Mouse (Mus musculus) Patski (cell line): ENCODE data around the gene Mcl1. TPM values are rescaled to one million over a fixed set of nuclear protein-coding genes. Genes with fewer than 3 reads are reported as not detected.

Source experiments
- ATAC-seq: fragments of 100-300 bp; one replicate; pipeline ENCODE4 v1.8.0; 2021
- CTCF ChIA-PET: fragments of 350-600 bp; sonication (Branson Sonifier 250); formaldehyde crosslinking; loops from one replicate; lab custom pipeline; 2022; ENCODE audit warnings: inconsistent platforms; lab: Charles Lee
- POLR2A ChIA-PET: fragments of 350-600 bp; sonication (Branson Sonifier 250); formaldehyde crosslinking; loops from one replicate; lab custom pipeline; 2022; ENCODE audit warnings: antibody characterized with exemption, inconsistent platforms; lab: Charles Lee
- DNase-seq: peaks from one replicate; pipeline ENCODE4 v3.0.0-alpha.2; 2011; ENCODE audit warnings: low read depth, low spot score
- H3K27me3 ChIP-seq: fragments of 371-371 bp; one replicate; pipeline ENCODE4 v1.5.1; 2021
- CTCF ChIP-seq: fragments of 100-300 bp; IDR thresholded peaks from one replicate; pipeline ENCODE4 v1.5.1; 2021
- in situ Hi-C: fragments of 300-500 bp; cut with MboI; formaldehyde crosslinking; loops from 3 replicates; pipeline ENCODE4 v1.11.1; 2018; ENCODE audit warnings: low pct_unique_long_range_greater_than_20kb, mixed read lengths
- polyA plus RNA-seq: library from polyadenylated mRNA; unstranded; gene quantifications from one replicate; pipeline ENCODE4 v1.2.3, GENCODE M21; 2021

Mcl1 gene
- polyA plus RNA-seq, 1 experiment from 2014 or later, result 169 TPM

DNA sequence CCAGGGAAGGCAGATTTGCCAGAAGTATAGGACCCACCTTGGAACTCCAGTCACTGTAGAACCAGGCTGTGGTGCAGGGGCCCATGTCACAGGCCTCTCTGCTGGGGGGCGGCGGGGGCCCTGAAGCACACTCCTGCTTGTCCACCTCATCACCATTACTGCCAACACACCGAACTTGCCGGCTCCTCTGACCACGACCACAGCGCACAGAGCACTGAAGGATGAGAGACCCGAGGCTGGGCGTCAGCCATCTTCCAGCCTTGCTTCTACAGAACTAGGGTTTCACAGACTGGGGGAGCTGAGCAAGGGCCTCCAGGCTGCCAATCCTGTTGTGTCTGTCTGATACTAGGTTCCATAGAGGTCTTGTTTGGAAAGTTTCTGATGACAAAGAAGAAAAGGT lies 21.0 kb downstream of the Mcl1 start:
- ChIA-PET CTCF (interaction anchor here (1.3 kb wide), 1 partner anchor 54 kb away, joined by 4 read pairs; no protein-coding TSS in a partner anchor), POLR2A (interaction anchor here (0.6 to 1.3 kb wide), 2 partner anchors 12 to 179 kb away, joined by 3 to 4 read pairs; no protein-coding TSS in a partner anchor)
- no peaks in the 10 kb centered on the region for H3K27me3 ChIP-seq
- in situ Hi-C loops, result no loop called here
- DNase-seq, result no peak
- no peak for TF ChIP-seq CTCF
- no peak for ATAC-seq

DNA sequence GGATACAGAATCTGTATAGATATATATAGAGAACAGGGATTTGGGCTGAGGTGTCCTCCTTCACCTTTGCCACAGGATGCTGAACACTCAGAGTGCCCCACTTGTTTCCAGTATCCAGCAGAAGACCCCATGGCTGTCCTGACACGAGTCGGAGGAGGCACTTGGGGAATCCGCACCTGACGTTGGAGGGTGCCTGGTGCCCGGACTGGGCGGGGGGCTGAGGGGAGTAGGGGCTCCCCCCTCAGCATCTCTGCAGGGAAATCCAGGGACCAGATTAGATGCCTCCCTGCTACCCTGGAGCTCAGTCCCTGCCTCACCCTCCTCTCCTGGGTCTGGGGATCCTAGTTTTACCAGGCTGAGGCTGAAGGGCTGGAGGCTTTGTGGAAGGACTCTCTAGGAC lies 22.1 kb downstream of the Mcl1 start:
- no peak for DNase-seq
- ChIA-PET CTCF (interaction anchor here (1.3 kb wide), 1 partner anchor 53 kb away, joined by 4 read pairs; no protein-coding TSS in a partner anchor), POLR2A (interaction anchor here (1.3 to 1.7 kb wide), 2 partner anchors 13 to 17 kb away, joined by 3 to 5 read pairs; no protein-coding TSS in a partner anchor)
- in situ Hi-C loops, result no loop called here
- H3K27me3 ChIP-seq, result no peaks in the 10 kb centered on the region
- ATAC-seq, result no peak
- TF ChIP-seq CTCF, result no peak

DNA sequence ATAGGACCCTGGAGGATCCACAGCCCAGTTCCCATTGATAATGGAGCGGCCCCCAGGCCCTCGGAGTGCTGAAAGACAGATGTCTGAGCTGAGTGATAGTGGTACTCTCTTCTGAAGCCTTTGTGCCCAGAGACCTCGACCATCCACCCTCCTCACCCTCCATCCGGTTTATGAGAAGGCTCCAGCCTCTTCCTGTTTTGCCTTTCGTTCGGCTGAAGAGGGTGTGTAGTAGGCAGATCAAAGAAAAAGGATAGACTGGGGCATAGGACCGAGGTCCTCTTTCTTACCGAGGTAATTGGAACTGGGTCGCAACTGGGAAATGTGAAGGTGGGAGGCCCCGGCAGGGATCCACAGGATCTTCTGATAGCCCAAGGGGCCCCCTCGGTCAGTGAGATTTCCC lies 22.8 kb downstream of the Mcl1 start:
- POLR2A ChIA-PET, result interaction anchor here (1.7 kb wide), 1 partner anchor 18 kb away, joined by 5 read pairs; no protein-coding TSS in a partner anchor
- ATAC-seq, result no peak
- H3K27me3 ChIP-seq, result no peaks in the 10 kb centered on the region
- CTCF ChIA-PET, result no interaction called here
- in situ Hi-C loops, result no loop called here
- TF ChIP-seq CTCF, result no peak
- DNase-seq, result no peak

DNA sequence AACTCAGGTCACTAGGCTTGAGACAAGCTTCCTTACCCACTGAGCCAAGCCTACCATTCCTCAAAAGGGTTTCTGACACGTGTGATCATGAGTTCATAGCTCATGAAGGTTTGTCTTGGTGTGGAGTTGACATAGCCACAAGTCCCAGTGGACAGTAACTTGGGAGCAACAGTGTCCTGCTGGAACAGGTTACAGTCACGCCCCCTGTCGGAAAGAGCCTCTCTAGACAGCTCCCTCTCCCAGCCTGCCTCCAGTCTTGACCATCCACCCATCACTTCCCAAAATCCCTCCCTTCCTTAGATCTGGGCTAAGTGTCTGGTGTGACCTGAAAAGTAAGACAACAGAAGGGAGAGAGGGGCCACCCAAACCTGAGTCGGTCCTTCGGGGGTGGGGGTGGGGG lies 24.3 kb downstream of the Mcl1 start:
- H3K27me3 ChIP-seq, result no peaks in the 10 kb centered on the region
- ChIA-PET CTCF (no interaction called here), POLR2A (no interaction called here)
- TF ChIP-seq CTCF, result no peak
- no peak for DNase-seq
- in situ Hi-C loops, result no loop called here
- no peak for ATAC-seq

DNA sequence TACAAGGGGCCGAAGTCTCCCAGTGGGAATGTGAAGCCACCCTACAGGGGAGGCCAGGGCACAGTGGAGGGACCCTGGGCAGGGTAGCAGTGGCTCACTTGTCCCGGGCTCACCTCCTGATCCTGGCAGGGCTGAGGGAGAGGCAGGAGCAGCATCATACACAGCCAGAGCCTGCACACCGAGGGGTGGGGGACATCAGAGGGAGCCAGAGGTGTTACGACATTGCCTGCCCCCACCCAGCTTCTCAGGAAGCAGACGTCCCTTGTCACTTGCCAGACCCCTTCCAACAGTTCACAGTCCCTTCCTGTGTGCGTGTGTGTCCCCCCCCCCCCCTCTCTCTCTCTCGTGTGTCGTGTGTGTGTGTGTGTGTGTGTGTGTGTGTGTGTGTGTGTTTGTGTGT lies 26.3 kb downstream of the Mcl1 start:
- in situ Hi-C loops, result no loop called here
- ATAC-seq (no peak), DNase-seq (no peak)
- CTCF ChIA-PET, result interaction anchor here (0.7 to 6.0 kb wide), 2 partner anchors 8 to 58 kb away, joined by 3 to 58 read pairs; no protein-coding TSS in a partner anchor
- no peak for TF ChIP-seq CTCF
- POLR2A ChIA-PET, result interaction anchor here (3.5 kb wide), 1 partner anchor 24 kb away, joined by 20 read pairs; the partner anchor contains the start of gene Mcl1
- H3K27me3 ChIP-seq, result no peaks in the 10 kb centered on the region

DNA sequence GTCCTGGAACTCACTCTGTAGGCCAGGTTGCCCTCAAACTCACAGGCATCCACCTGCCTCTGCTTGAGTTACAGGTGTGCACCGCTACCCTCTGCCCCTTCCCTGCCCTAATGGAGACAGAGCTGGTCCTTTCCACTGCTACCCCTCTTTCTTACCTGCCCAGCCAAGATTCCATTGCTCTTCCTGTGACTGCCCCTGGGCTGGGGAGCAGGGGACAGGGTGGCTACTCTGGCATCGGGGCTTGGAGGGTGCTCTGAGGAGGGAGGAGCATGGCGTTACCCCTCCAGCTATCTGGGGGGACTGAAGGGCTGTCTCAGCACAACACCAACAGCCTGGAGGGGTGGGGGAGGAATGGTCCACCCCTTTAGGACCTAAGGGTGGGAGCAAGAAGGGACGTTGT lies 26.7 kb downstream of the Mcl1 start:
- ChIA-PET CTCF (interaction anchor here (0.7 to 6.0 kb wide), 6 partner anchors 9 to 168 kb away, joined by 3 to 58 read pairs (median 4); no protein-coding TSS in a partner anchor), POLR2A (interaction anchor here (1.0 to 3.5 kb wide), 4 partner anchors 9 to 25 kb away, joined by 4 to 20 read pairs (median 8); partner anchors contain the start of gene Mcl1)
- DNase-seq (no peak), ATAC-seq (no peak)
- no peak for TF ChIP-seq CTCF
- H3K27me3 ChIP-seq, result no peaks in the 10 kb centered on the region
- in situ Hi-C loops, result no loop called here

DNA sequence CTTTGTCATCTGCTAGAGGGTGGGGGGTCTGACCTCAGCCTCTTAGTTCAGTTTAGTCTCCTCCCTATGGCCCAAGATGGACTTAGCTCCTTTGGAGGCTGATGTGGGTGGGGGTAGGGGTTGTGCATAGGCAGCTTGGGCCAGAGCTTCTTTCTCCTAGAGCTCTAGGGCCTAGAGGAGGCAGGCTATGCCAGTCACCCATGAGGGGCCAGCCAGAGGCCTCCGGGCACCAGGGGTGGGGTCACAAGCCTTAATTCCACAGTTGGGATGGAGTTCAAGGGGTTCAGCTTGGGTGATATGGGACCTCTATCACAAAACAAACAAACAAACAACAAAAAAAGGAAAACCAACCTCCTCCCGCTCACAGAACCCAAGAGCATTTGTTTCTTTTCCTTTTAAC lies 27.1 kb downstream of the Mcl1 start:
- ChIA-PET POLR2A (interaction anchor here (1.0 to 3.5 kb wide), 5 partner anchors 9 to 25 kb away, joined by 4 to 20 read pairs (median 8); partner anchors contain the start of gene Mcl1), CTCF (interaction anchor here (0.7 to 6.0 kb wide), 6 partner anchors 9 to 168 kb away, joined by 3 to 58 read pairs (median 4); no protein-coding TSS in a partner anchor)
- in situ Hi-C loops, result no loop called here
- no peak for TF ChIP-seq CTCF
- ATAC-seq (no peak), DNase-seq (no peak)
- H3K27me3 ChIP-seq, result no peaks in the 10 kb centered on the region

DNA sequence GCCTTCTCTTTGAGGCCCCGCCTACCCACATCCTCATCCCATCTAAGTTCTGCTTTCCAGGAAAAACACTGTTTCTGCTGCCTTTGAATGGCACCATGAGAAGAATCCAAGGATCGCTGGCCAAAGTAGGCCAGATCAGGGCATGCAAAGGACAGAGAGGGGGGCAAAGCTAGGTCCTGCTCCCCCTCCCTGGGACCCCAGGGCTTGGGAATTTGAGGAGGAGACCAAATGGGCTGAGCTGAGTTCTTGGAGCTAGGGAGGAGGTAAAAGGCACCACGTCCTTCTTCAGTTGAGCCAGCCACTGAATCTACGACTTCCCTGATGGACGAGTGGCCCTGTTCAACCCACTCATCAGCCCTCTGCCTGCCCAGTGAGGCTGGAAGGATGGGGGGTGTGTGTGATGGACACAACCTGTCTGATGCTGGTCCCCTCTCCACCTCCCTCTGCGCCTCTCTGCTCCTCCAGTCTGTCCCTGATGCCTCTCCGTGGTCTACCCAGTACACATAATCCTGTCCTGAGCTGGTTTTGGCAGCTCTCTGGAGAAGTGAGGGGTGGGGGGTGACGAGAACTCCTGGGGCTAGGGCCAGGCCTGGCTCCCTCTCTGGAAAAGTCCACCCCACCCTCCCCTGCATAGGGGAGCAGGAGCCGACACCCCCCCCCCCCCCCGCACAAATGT lies 28.0 kb downstream of the Mcl1 start:
- no peak for TF ChIP-seq CTCF

DNA sequence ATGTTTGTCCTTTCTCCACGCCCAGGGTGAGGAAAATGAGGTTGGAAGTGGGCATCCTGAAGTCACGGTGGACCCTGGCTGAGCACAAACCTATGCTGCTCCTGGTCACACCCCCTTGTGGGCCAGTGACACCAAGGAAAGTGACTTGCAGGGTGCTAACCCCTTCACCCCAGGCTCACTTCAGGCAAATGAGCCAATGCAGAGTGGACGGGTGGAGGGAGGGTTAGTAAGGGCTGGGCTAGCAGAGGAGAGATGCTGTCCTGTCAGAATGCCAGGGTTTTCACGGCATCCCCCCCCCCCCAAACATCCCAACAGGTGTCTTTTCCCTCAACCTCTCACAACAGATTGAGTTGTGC lies 28.6 kb downstream of the Mcl1 start:
- in situ Hi-C loops, result no loop called here
- DNase-seq, result no peak
- no peaks in the 10 kb centered on the region for H3K27me3 ChIP-seq
- ATAC-seq, result peak; percentile 4
- ChIA-PET CTCF (interaction anchor here (1.0 to 6.0 kb wide), 5 partner anchors 10 to 54 kb away, joined by 4 to 58 read pairs (median 11); no protein-coding TSS in a partner anchor), POLR2A (interaction anchor here (0.5 to 3.5 kb wide), 13 partner anchors 11 to 175 kb away, joined by 3 to 20 read pairs (median 3); partner anchors contain the start of gene Mcl1)
- no peak for TF ChIP-seq CTCF

More for the DNA sequence above, 28.0 kb downstream of the Mcl1 start:
- ChIA-PET CTCF (interaction anchor here (0.9 to 6.0 kb wide), 6 partner anchors 10 to 169 kb away, joined by 3 to 58 read pairs (median 6); no protein-coding TSS in a partner anchor), POLR2A (interaction anchor here (0.5 to 3.5 kb wide), 10 partner anchors 10 to 104 kb away, joined by 3 to 20 read pairs (median 3); partner anchors contain the start of gene Mcl1)
- DNase-seq (no peak), ATAC-seq (no peak)
- H3K27me3 ChIP-seq, result no peaks in the 10 kb centered on the region
- in situ Hi-C loops, result no loop called here
